9 mouse cellular contexts compared by ENCODE assay signal in genomic region chr2:91922586-91923414, GRCm38 (mm10). TPM values are rescaled to one million over a fixed set of nuclear protein-coding genes. Genes with fewer than 3 reads are reported as not detected.
DNase-seq lines count a peak whose midpoint lies in the region; ATAC-seq and TF ChIP-seq lines count a peak whose summit lies in the region.
"Had no signal": no experiment of that assay in that cellular context is flagged by ENCODE, and none has a peak within 500 bp of the region (broad histone marks: within the 10 kb centered on the region; RNA-seq: fewer than 3 reads in every experiment).

No protein-coding gene starts in this region.

- H3K4me2 ChIP-seq in kidney, embryonic 15.5 days = peak overlapping the region; percentile 99
- H3K4me2 ChIP-seq in forebrain, postnatal 0 days (ENCODE audit: low read depth) = peak overlapping the region; percentile 94
- peak overlapping the region; percentile 88 for H3K4me2 ChIP-seq in midbrain, embryonic 11.5 days

- H3K79me2 ChIP-seq in MEL (ENCODE audit: control insufficient read depth, insufficient read depth, low read length, poor library complexity) = peaks cover 34% of the 10 kb centered on the region

- H3K4me3 ChIP-seq in kidney, embryonic 15.5 days (replicated peaks) = peak overlapping the region; percentile 62
- H3K4me3 ChIP-seq in MEL (ENCODE audit: control insufficient read depth in 1 of 2, insufficient read depth in 1 of 2, low read depth in 2 of 2, low read length in 2 of 2) = peak overlapping the region; percentile 70 to 75
- H3K4me3 ChIP-seq in forebrain, postnatal 0 days (ENCODE audit: low read depth, low read length) = peak overlapping the region; percentile 63
- H3K4me3 ChIP-seq in midbrain, embryonic 11.5 days (ENCODE audit: low read depth, low read length) = peak overlapping the region; percentile 56

- H3K27me3 ChIP-seq in kidney, embryonic 15.5 days = peaks cover 50% of the 10 kb centered on the region
- H3K27me3 ChIP-seq in MEL (ENCODE audit: control insufficient read depth in 1 of 2, insufficient read depth in 2 of 2, low read length in 2 of 2) = no peaks in the 10 kb centered on the region
- peaks cover 19% of the 10 kb centered on the region for H3K27me3 ChIP-seq in forebrain, postnatal 0 days (ENCODE audit: insufficient read depth, low read length)
- H3K27me3 ChIP-seq in midbrain, embryonic 11.5 days (ENCODE audit: control insufficient read depth, insufficient read depth, low read length) = peaks cover 42% of the 10 kb centered on the region

- TF ChIP-seq RAD21 in MEL (IDR thresholded peaks at IDR 0.05; ENCODE audit: low read depth, low read length) = no peak

- 2% methylated on average over 37 of the region's 37 CpGs for WGBS in kidney, embryonic 15.5 days
- 4% methylated on average over 37 of the region's 37 CpGs for WGBS in forebrain, postnatal 0 days
- 2% methylated on average over 37 of the region's 37 CpGs for WGBS in midbrain, embryonic 11.5 days

- TF ChIP-seq CTCF in MEL (IDR thresholded peaks at IDR 0.05 in 2 of 3, conservative IDR thresholded peaks at IDR 0.05 in 1 of 3; ENCODE audit: control insufficient read depth in 1 of 3, insufficient read depth in 1 of 3, low read depth in 2 of 3, low read length in 3 of 3, poor library complexity in 1 of 3, severe bottlenecking in 1 of 3) = no peak
- TF ChIP-seq CTCF in forebrain, postnatal 0 days (IDR thresholded peaks at IDR 0.05; ENCODE audit: low read depth) = no peak

- H3K36me3 ChIP-seq in kidney, embryonic 15.5 days = peaks cover 17% of the 10 kb centered on the region
- peaks cover 0 to 5% of the 10 kb centered on the region in 2 experiments; a peak in 2 of 4 replicates for H3K36me3 ChIP-seq in MEL (ENCODE audit: control insufficient read depth in 1 of 2, insufficient read depth in 2 of 2, low read length in 2 of 2)
- H3K36me3 ChIP-seq in forebrain, postnatal 0 days (ENCODE audit: insufficient read depth) = peaks cover 11% of the 10 kb centered on the region
- H3K36me3 ChIP-seq in midbrain, embryonic 11.5 days (ENCODE audit: control insufficient read depth, insufficient read depth, low read length) = peaks cover 7% of the 10 kb centered on the region; the same call in 1 of the 2 replicates

- ATAC-seq in kidney, embryonic 15.5 days (replicated peaks; ENCODE audit: low FRiP score) = peak; percentile 1; the same call in 1 of the 2 replicates
- ATAC-seq in forebrain, postnatal 0 days = no peak
- no peak; the same call in 1 of the 2 replicates for ATAC-seq in midbrain, embryonic 11.5 days (ENCODE audit: low FRiP score)
- ATAC-seq in frontal cortex, adult (ENCODE audit: low TSS enrichment) = no peak

- no peak for DNase-seq in kidney, adult 8-10 months
- peak; percentile 89 for DNase-seq in MEL (ENCODE audit: low read depth, low spot score)
- DNase-seq in forebrain, postnatal 0 days = no peak
- peak; percentile 94 for DNase-seq in midbrain, embryonic 11.5 days (ENCODE audit: low spot score, missing footprints)
- no peak for DNase-seq in left cerebral cortex, adult 18-20 months (ENCODE audit: low spot score in 2 of 2)
- DNase-seq in spleen, postnatal 14 days (ENCODE audit: low spot score in 2 of 2) = no peak

- TF ChIP-seq POLR2A in MEL (IDR thresholded peaks at IDR 0.05; ENCODE audit: control insufficient read depth in 1 of 2, insufficient read depth in 1 of 2, low read depth in 1 of 2, low read length in 2 of 2, poor library complexity in 1 of 2) = peak; percentile 48 to 83; a peak in 3 of 4 replicates

- peaks cover 36% of the 10 kb centered on the region for H3K4me1 ChIP-seq in kidney, embryonic 15.5 days
- peaks cover 3 to 21% of the 10 kb centered on the region in 2 experiments for H3K4me1 ChIP-seq in MEL (ENCODE audit: control insufficient read depth in 1 of 2, insufficient read depth in 2 of 2, low read length in 2 of 2)
- H3K4me1 ChIP-seq in forebrain, postnatal 0 days (ENCODE audit: insufficient read depth) = no peaks in the 10 kb centered on the region; the same call in none of the 2 replicates
- H3K4me1 ChIP-seq in midbrain, embryonic 11.5 days (ENCODE audit: control insufficient read depth, insufficient read depth, low read length) = peaks cover 15% of the 10 kb centered on the region

- H3K9ac ChIP-seq in kidney, embryonic 15.5 days = 0 out of 2 replicates have a peak overlapping the region, but pooled peaks have one; percentile 19
- H3K9ac ChIP-seq in MEL (ENCODE audit: control insufficient read depth, low read depth, low read length, poor library complexity, severe bottlenecking) = peak overlapping the region; percentile 85
- H3K9ac ChIP-seq in forebrain, postnatal 0 days = no peak overlapping the region; the same call in 1 of the 2 replicates
- H3K9ac ChIP-seq in midbrain, embryonic 11.5 days (ENCODE audit: low read length) = no peak overlapping the region

- H3K9me3 ChIP-seq in kidney, embryonic 15.5 days (replicated peaks) = no peaks in the 10 kb centered on the region
- no peaks in the 10 kb centered on the region for H3K9me3 ChIP-seq in MEL (replicated peaks; ENCODE audit: insufficient read depth, low read length)
- H3K9me3 ChIP-seq in forebrain, postnatal 0 days (ENCODE audit: low read length) = no peaks in the 10 kb centered on the region
- no peaks in the 10 kb centered on the region for H3K9me3 ChIP-seq in midbrain, embryonic 11.5 days (ENCODE audit: control insufficient read depth, low read length)

- no peak for TF ChIP-seq EP300 in MEL (IDR thresholded peaks at IDR 0.05; ENCODE audit: low read depth in 1 of 2, low read length in 2 of 2)

- no peak overlapping the region for H3K27ac ChIP-seq in kidney, embryonic 15.5 days
- peak overlapping the region; percentile 84 for H3K27ac ChIP-seq in MEL (ENCODE audit: control insufficient read depth, low read depth, low read length)
- no peak overlapping the region for H3K27ac ChIP-seq in forebrain, postnatal 0 days (ENCODE audit: low read depth, low read length)
- H3K27ac ChIP-seq in midbrain, embryonic 11.5 days (ENCODE audit: low read depth, low read length) = no peak overlapping the region

TF ChIP-seq in MEL, 35 proteins besides CTCF, POLR2A, EP300 and RAD21 (continues in another document):
- TF ChIP-seq ZMIZ1 (IDR thresholded peaks at IDR 0.05; ENCODE audit: low read depth, low read length) (0 out of 2 replicates have a peak, but pooled peaks have one; percentile 71), TCF12 (IDR thresholded peaks at IDR 0.05; ENCODE audit: low read depth, low read length) (peak; percentile 38; the same call in 1 of the 2 replicates), SMC3 (IDR thresholded peaks at IDR 0.05; ENCODE audit: low read depth, low read length) (no peak), CHD1 (IDR thresholded peaks at IDR 0.05; ENCODE audit: low read depth, low read length) (no peak; the same call in 1 of the 2 replicates), HCFC1 (IDR thresholded peaks at IDR 0.05; ENCODE audit: low read depth, low read length) (peak; percentile 63), TBP (IDR thresholded peaks at IDR 0.05; ENCODE audit: low read depth, low read length) (peak; percentile 29; the same call in 1 of the 2 replicates), MAFK (IDR thresholded peaks at IDR 0.05; ENCODE audit: borderline replicate concordance, low read depth, low read length) (no peak), GATA1 (IDR thresholded peaks at IDR 0.05; ENCODE audit: low read depth, low read length) (no peak), CHD2 (IDR thresholded peaks at IDR 0.05; ENCODE audit: low read length) (no peak), MAZ (IDR thresholded peaks at IDR 0.05; ENCODE audit: low read depth, low read length) (peak; percentile 75), MAX (IDR thresholded peaks at IDR 0.05; ENCODE audit: low read length) (no peak; the same call in 1 of the 2 replicates)

RNA-seq across cellular contexts. Expression of gene Chrm4, which starts 4.2 kb away (rescaled TPM):
- 0.42 TPM in 1 of 2 replicates, not detected in the other for polyA plus RNA-seq in kidney, embryonic 15.5 days (2015; fragmentation: Nextera tagmentation; extraction: Ambion mirVana)
- total RNA-seq in MEL (2012; rRNA removed) = 23.9 and 29.0 TPM in 2 replicates
- polyA plus RNA-seq in MEL (2012; ENCODE audit: insufficient read depth in 1 of 2, insufficient read length in 2 of 2, low read depth in 1 of 2, low replicate concordance in 2 of 2, missing spikeins in 1 of 2) = 10 to 100 TPM in 1 of 2 experiments, not detected in 1; 21.5 TPM
- total RNA-seq in forebrain, postnatal 0 days (2014; rRNA removed) = 4.0 and 7.0 TPM in 2 replicates
- polyA plus RNA-seq in forebrain, postnatal 0 days (2015; fragmentation: Nextera tagmentation; extraction: Ambion mirVana) = 1.1 and 1.3 TPM in 2 replicates
- 0.26 and 0.37 TPM in 2 replicates for polyA plus RNA-seq in midbrain, embryonic 11.5 days (2014; fragmentation: Nextera tagmentation; extraction: Ambion mirVana)
- total RNA-seq in left cerebral cortex, adult 18-20 months (2021) = 10 to 100 TPM; 56.6 to 61.4 TPM
- total RNA-seq: liver, adult 2 months had no signal
- polyA plus RNA-seq: liver, adult 2 months had no signal

RNA-seq across cellular contexts. Expression of gene Mdk, which starts 9.3 kb away (rescaled TPM):
- 1,215 and 1,266 TPM in 2 replicates for polyA plus RNA-seq in kidney, embryonic 15.5 days (2015; fragmentation: Nextera tagmentation; extraction: Ambion mirVana)
- 0.19 and 0.59 TPM in 2 replicates for total RNA-seq in MEL (2012; rRNA removed)
- 1 to 10 TPM in 1 of 2 experiments, not detected in 1; 3.4 TPM for polyA plus RNA-seq in MEL (2012; ENCODE audit: insufficient read depth in 1 of 2, insufficient read length in 2 of 2, low read depth in 1 of 2, low replicate concordance in 2 of 2, missing spikeins in 1 of 2)
- 74.2 and 75.5 TPM in 2 replicates for total RNA-seq in forebrain, postnatal 0 days (2014; rRNA removed)
- 121 and 162 TPM in 2 replicates for polyA plus RNA-seq in forebrain, postnatal 0 days (2015; fragmentation: Nextera tagmentation; extraction: Ambion mirVana)
- polyA plus RNA-seq in midbrain, embryonic 11.5 days (2014; fragmentation: Nextera tagmentation; extraction: Ambion mirVana) = 926 and 968 TPM in 2 replicates
- 10 to 100 TPM; 19.0 to 23.8 TPM for total RNA-seq in left cerebral cortex, adult 18-20 months (2021)
- total RNA-seq: liver, adult 2 months had no signal

RNA-seq across cellular contexts. Expression of gene Gm9821, which starts 22.7 kb away (rescaled TPM):
- polyA plus RNA-seq in kidney, embryonic 15.5 days (2015; fragmentation: Nextera tagmentation; extraction: Ambion mirVana) = 0.49 and 0.53 TPM in 2 replicates
- 0.85 and 1.2 TPM in 2 replicates for total RNA-seq in MEL (2012; rRNA removed)
- polyA plus RNA-seq in MEL (2012; ENCODE audit: insufficient read depth in 1 of 2, insufficient read length in 2 of 2, low read depth in 1 of 2, low replicate concordance in 2 of 2, missing spikeins in 1 of 2) = 10 to 100 TPM in 1 of 2 experiments, not detected in 1; 22.7 TPM
- not detected in 2 replicates for total RNA-seq in forebrain, postnatal 0 days (2014; rRNA removed)
- polyA plus RNA-seq in forebrain, postnatal 0 days (2015; fragmentation: Nextera tagmentation; extraction: Ambion mirVana) = not detected in 2 replicates
- 0.25 TPM in 1 of 2 replicates, not detected in the other for polyA plus RNA-seq in midbrain, embryonic 11.5 days (2014; fragmentation: Nextera tagmentation; extraction: Ambion mirVana)
- total RNA-seq in left cerebral cortex, adult 18-20 months (2021) = not detected
- total RNA-seq: liver, adult 2 months had no signal
- polyA plus RNA-seq: liver, adult 2 months had no signal

RNA-seq across cellular contexts. Expression of gene Dgkz, which starts 52.9 kb away (rescaled TPM):
- polyA plus RNA-seq in kidney, embryonic 15.5 days (2015; fragmentation: Nextera tagmentation; extraction: Ambion mirVana) = 37.7 and 46.7 TPM in 2 replicates
- 65.6 and 66.1 TPM in 2 replicates for total RNA-seq in MEL (2012; rRNA removed)
- 100 to 1,000 TPM in 1 of 2 experiments, not detected in 1; 165 TPM for polyA plus RNA-seq in MEL (2012; ENCODE audit: insufficient read depth in 1 of 2, insufficient read length in 2 of 2, low read depth in 1 of 2, low replicate concordance in 2 of 2, missing spikeins in 1 of 2)
- 112 and 116 TPM in 2 replicates for total RNA-seq in forebrain, postnatal 0 days (2014; rRNA removed)
- 29.1 and 31.4 TPM in 2 replicates for polyA plus RNA-seq in forebrain, postnatal 0 days (2015; fragmentation: Nextera tagmentation; extraction: Ambion mirVana)
- 19.2 and 23.7 TPM in 2 replicates for polyA plus RNA-seq in midbrain, embryonic 11.5 days (2014; fragmentation: Nextera tagmentation; extraction: Ambion mirVana)
- total RNA-seq in left cerebral cortex, adult 18-20 months (2021) = 100 to 1,000 TPM; 491 to 526 TPM

Comparison
In these comparisons a context has a peak if more than half of its experiments do, and no peak if none do; other contexts are left out.
1. H3K9ac ChIP-seq: peak in kidney, embryonic 15.5 days (single experiment) and MEL (single experiment); none in forebrain, postnatal 0 days (single experiment) and midbrain, embryonic 11.5 days (single experiment).
2. DNase-seq: peak in MEL (single experiment) and midbrain, embryonic 11.5 days (single experiment); none in kidney, adult 8-10 months (0 of 2), forebrain, postnatal 0 days (single experiment), left cerebral cortex, adult 18-20 months (0 of 2) and spleen, postnatal 14 days (0 of 2).
3. RNA of gene Mdk, which starts 9.3 kb away (polyA plus RNA-seq): 1,215 to 1,266 TPM in kidney, embryonic 15.5 days, 926 to 968 TPM in midbrain, embryonic 11.5 days and 121 to 162 TPM in forebrain, postnatal 0 days; 3.4 TPM in MEL; every median in the first group is over 10 times any median in the second.
4. Peak in every context shown above with its lines, with median percentiles within 50 percentile points of each other: H3K4me2 ChIP-seq and H3K4me3 ChIP-seq.